In genomic region chr3:89396654-89397005, GRCm38 (mm10) we compare ENCODE assay signal across 8 mouse cellular contexts. TPM values are rescaled to one million over a fixed set of nuclear protein-coding genes. Genes with fewer than 3 reads are reported as not detected.
DNase-seq lines count a peak whose midpoint lies in the region; ATAC-seq and TF ChIP-seq lines count a peak whose summit lies in the region.

No protein-coding gene starts in this region.

- peak overlapping the region; percentile 70 for H3K4me3 ChIP-seq in layer of hippocampus, adult 2 months
- H3K4me3 ChIP-seq in embryonic facial prominence, embryonic 14.5 days (ENCODE audit: low read depth, low read length) = peak overlapping the region; percentile 49
- H3K4me3 ChIP-seq in intestine, postnatal 0 days (ENCODE audit: low read depth, low read length) = peak overlapping the region; percentile 76
- H3K4me3 ChIP-seq in neural tube, embryonic 13.5 days = peak overlapping the region; percentile 51

- TF ChIP-seq CTCF in layer of hippocampus, adult 2 months (conservative IDR thresholded peaks at IDR 0.05) = no peak
- no peak for TF ChIP-seq CTCF in intestine, postnatal 0 days (IDR thresholded peaks at IDR 0.05; ENCODE audit: low read depth)

- no peak for ATAC-seq in embryonic facial prominence, embryonic 14.5 days (ENCODE audit: low read depth)
- no peak for ATAC-seq in intestine, postnatal 0 days
- ATAC-seq in neural tube, embryonic 13.5 days (ENCODE audit: low read depth) = no peak

- WGBS in embryonic facial prominence, embryonic 14.5 days = 3% methylated on average over 4 of the region's 4 CpGs
- WGBS in intestine, postnatal 0 days = 4% methylated on average over 4 of the region's 4 CpGs
- under 1% methylated on average over 4 of the region's 4 CpGs for WGBS in neural tube, embryonic 13.5 days

- no peak for DNase-seq in layer of hippocampus, adult 2 months (ENCODE audit: low spot score in 2 of 2)
- no peak for DNase-seq in layer of hippocampus, adult 8-10 months (ENCODE audit: low spot score in 2 of 2)
- no peak for DNase-seq in embryonic facial prominence, embryonic 14.5 days (ENCODE audit: low spot score)
- no peak for DNase-seq in gastrocnemius, postnatal 14 days
- no peak for DNase-seq in spleen, postnatal 36 days (ENCODE audit: low spot score in 2 of 2)
- no peak for DNase-seq in adrenal gland, postnatal 14 days

- no peaks in the 10 kb centered on the region for H3K9me3 ChIP-seq in embryonic facial prominence, embryonic 14.5 days (ENCODE audit: control insufficient read depth, low read length)
- H3K9me3 ChIP-seq in intestine, postnatal 0 days (ENCODE audit: control insufficient read depth) = no peaks in the 10 kb centered on the region
- no peaks in the 10 kb centered on the region for H3K9me3 ChIP-seq in neural tube, embryonic 13.5 days

- H3K9ac ChIP-seq in embryonic facial prominence, embryonic 14.5 days (ENCODE audit: low read depth, low read length) = peak overlapping the region; percentile 67
- no peak overlapping the region for H3K9ac ChIP-seq in intestine, postnatal 0 days (ENCODE audit: low read depth, low read length)
- H3K9ac ChIP-seq in neural tube, embryonic 13.5 days = peak overlapping the region; percentile 58

- H3K4me2 ChIP-seq in embryonic facial prominence, embryonic 14.5 days (ENCODE audit: low read depth, low read length) = peak overlapping the region; percentile 91
- peak overlapping the region; percentile 85 for H3K4me2 ChIP-seq in intestine, postnatal 0 days (replicated peaks; ENCODE audit: low read depth)
- peak overlapping the region; percentile 99 for H3K4me2 ChIP-seq in neural tube, embryonic 13.5 days

- peaks cover 14% of the 10 kb centered on the region for H3K27me3 ChIP-seq in embryonic facial prominence, embryonic 14.5 days (replicated peaks; ENCODE audit: control insufficient read depth, insufficient read depth, low read length)
- H3K27me3 ChIP-seq in intestine, postnatal 0 days (replicated peaks; ENCODE audit: control insufficient read depth, insufficient read depth, low read length) = no peaks in the 10 kb centered on the region
- peaks cover 32% of the 10 kb centered on the region for H3K27me3 ChIP-seq in neural tube, embryonic 13.5 days

- 0 out of 2 replicates have a peak overlapping the region, but pooled peaks have one; percentile 19 for H3K27ac ChIP-seq in layer of hippocampus, adult 2 months
- 0 out of 2 replicates have a peak overlapping the region, but pooled peaks have one; percentile 65 for H3K27ac ChIP-seq in embryonic facial prominence, embryonic 14.5 days (replicated peaks; ENCODE audit: low read depth, low read length)
- H3K27ac ChIP-seq in intestine, postnatal 0 days (ENCODE audit: low read depth, low read length) = 0 out of 2 replicates have a peak overlapping the region, but pooled peaks have one; percentile 97
- H3K27ac ChIP-seq in neural tube, embryonic 13.5 days (replicated peaks) = no peak overlapping the region

- intact Hi-C loops in gastrocnemius, postnatal 14 days (cut with DNase I; ENCODE audit: low total_unique reads) = no loop called here

- H3K4me1 ChIP-seq in embryonic facial prominence, embryonic 14.5 days (ENCODE audit: control insufficient read depth, insufficient read depth, low read length) = peaks cover 27% of the 10 kb centered on the region
- H3K4me1 ChIP-seq in intestine, postnatal 0 days (replicated peaks; ENCODE audit: control insufficient read depth, insufficient read depth, low read length) = no peaks in the 10 kb centered on the region
- peaks cover 53% of the 10 kb centered on the region for H3K4me1 ChIP-seq in neural tube, embryonic 13.5 days (replicated peaks)

- 0 out of 2 replicates have a peak, but pooled peaks cover 4% of the 10 kb centered on the region for H3K36me3 ChIP-seq in embryonic facial prominence, embryonic 14.5 days (ENCODE audit: control insufficient read depth, insufficient read depth, low read length)
- peaks cover 5% of the 10 kb centered on the region; the same call in 1 of the 2 replicates for H3K36me3 ChIP-seq in intestine, postnatal 0 days (ENCODE audit: control insufficient read depth, insufficient read depth)
- peaks cover 14% of the 10 kb centered on the region for H3K36me3 ChIP-seq in neural tube, embryonic 13.5 days

RNA-seq across cellular contexts. Expression of gene Zbtb7b, which starts 2.1 kb away (rescaled TPM):
- 10 to 100 TPM; 11.3 to 13.4 TPM for total RNA-seq in layer of hippocampus, adult 2 months (2021)
- total RNA-seq in layer of hippocampus, adult 8-10 months (2022) = 10 to 100 TPM; 12.6 to 18.7 (median 15.9) TPM
- polyA plus RNA-seq in embryonic facial prominence, embryonic 14.5 days (2014; fragmentation: Nextera tagmentation; extraction: Ambion mirVana) = 2.3 and 3.6 TPM in 2 replicates
- 14.3 and 20.8 TPM in 2 replicates for polyA plus RNA-seq in intestine, postnatal 0 days (2015; fragmentation: Nextera tagmentation; extraction: Ambion mirVana)
- polyA plus RNA-seq in neural tube, embryonic 13.5 days (2015; fragmentation: Nextera tagmentation; extraction: Ambion mirVana) = 0.54 and 0.68 TPM in 2 replicates
- 10 to 100 TPM; 18.4 to 24.0 TPM for total RNA-seq in gastrocnemius, postnatal 14 days (2021)
- total RNA-seq in adrenal gland, postnatal 14 days (2021) = 67.1 and 72.7 TPM in 2 replicates

RNA-seq across cellular contexts. Expression of gene Lenep, which starts 6.0 kb away (rescaled TPM):
- total RNA-seq in layer of hippocampus, adult 2 months (2021) = 1 to 10 TPM; 5.8 to 7.1 TPM
- total RNA-seq in layer of hippocampus, adult 8-10 months (2022) = 1 to 10 TPM; 1.9 to 7.1 (median 4.3) TPM
- not detected in 2 replicates for polyA plus RNA-seq in embryonic facial prominence, embryonic 14.5 days (2014; fragmentation: Nextera tagmentation; extraction: Ambion mirVana)
- polyA plus RNA-seq in intestine, postnatal 0 days (2015; fragmentation: Nextera tagmentation; extraction: Ambion mirVana) = not detected in 2 replicates
- polyA plus RNA-seq in neural tube, embryonic 13.5 days (2015; fragmentation: Nextera tagmentation; extraction: Ambion mirVana) = 0.84 and 2.6 TPM in 2 replicates
- total RNA-seq in gastrocnemius, postnatal 14 days (2021) = not detected
- total RNA-seq in adrenal gland, postnatal 14 days (2021) = 0.26 TPM in 1 of 2 replicates, not detected in the other

RNA-seq across cellular contexts. Expression of gene Flad1, which starts 15.0 kb away (rescaled TPM):
- total RNA-seq in layer of hippocampus, adult 2 months (2021) = 10 to 100 TPM; 37.2 to 39.8 TPM
- 10 to 100 TPM; 35.8 to 37.8 (median 37.1) TPM for total RNA-seq in layer of hippocampus, adult 8-10 months (2022)
- 24.2 and 24.8 TPM in 2 replicates for polyA plus RNA-seq in embryonic facial prominence, embryonic 14.5 days (2014; fragmentation: Nextera tagmentation; extraction: Ambion mirVana)
- 29.2 and 32.1 TPM in 2 replicates for polyA plus RNA-seq in intestine, postnatal 0 days (2015; fragmentation: Nextera tagmentation; extraction: Ambion mirVana)
- polyA plus RNA-seq in neural tube, embryonic 13.5 days (2015; fragmentation: Nextera tagmentation; extraction: Ambion mirVana) = 30.7 and 33.2 TPM in 2 replicates
- total RNA-seq in gastrocnemius, postnatal 14 days (2021) = 10 to 100 TPM; 30.9 to 33.4 TPM
- 42.2 and 43.8 TPM in 2 replicates for total RNA-seq in adrenal gland, postnatal 14 days (2021)

RNA-seq across cellular contexts. Expression of gene Cks1b, which starts 21.6 kb away (rescaled TPM):
- 1 to 10 TPM; 1.4 to 2.7 TPM for total RNA-seq in layer of hippocampus, adult 2 months (2021)
- 1 to 10 TPM; 1.6 to 4.7 (median 2.5) TPM for total RNA-seq in layer of hippocampus, adult 8-10 months (2022)
- polyA plus RNA-seq in embryonic facial prominence, embryonic 14.5 days (2014; fragmentation: Nextera tagmentation; extraction: Ambion mirVana) = 380 and 425 TPM in 2 replicates
- 106 and 118 TPM in 2 replicates for polyA plus RNA-seq in intestine, postnatal 0 days (2015; fragmentation: Nextera tagmentation; extraction: Ambion mirVana)
- polyA plus RNA-seq in neural tube, embryonic 13.5 days (2015; fragmentation: Nextera tagmentation; extraction: Ambion mirVana) = 110 and 144 TPM in 2 replicates
- total RNA-seq in gastrocnemius, postnatal 14 days (2021) = 10 to 100 TPM in 1 of 2 experiments, 1 to 10 TPM in 1; 9.6 to 14.4 TPM
- 34.9 and 38.0 TPM in 2 replicates for total RNA-seq in adrenal gland, postnatal 14 days (2021)

RNA-seq across cellular contexts. Expression of gene Shc1, which starts 21.6 kb away (rescaled TPM):
- 10 to 100 TPM; 12.2 to 14.3 TPM for total RNA-seq in layer of hippocampus, adult 2 months (2021)
- 10 to 100 TPM; 16.4 to 22.3 (median 19.9) TPM for total RNA-seq in layer of hippocampus, adult 8-10 months (2022)
- polyA plus RNA-seq in embryonic facial prominence, embryonic 14.5 days (2014; fragmentation: Nextera tagmentation; extraction: Ambion mirVana) = 74.0 and 75.2 TPM in 2 replicates
- polyA plus RNA-seq in intestine, postnatal 0 days (2015; fragmentation: Nextera tagmentation; extraction: Ambion mirVana) = 43.4 and 48.6 TPM in 2 replicates
- polyA plus RNA-seq in neural tube, embryonic 13.5 days (2015; fragmentation: Nextera tagmentation; extraction: Ambion mirVana) = 41.8 and 45.1 TPM in 2 replicates
- total RNA-seq in gastrocnemius, postnatal 14 days (2021) = 10 to 100 TPM; 35.9 to 38.8 TPM
- total RNA-seq in adrenal gland, postnatal 14 days (2021) = 80.5 and 94.6 TPM in 2 replicates
